Mouse (Mus musculus): ENCODE measurements around the gene Cfap45.
A peak's percentile ranks its signal among the peaks of the same experiment; 100 is the strongest.

Cfap45 gene

GRCm38 (mm10) chr1:172520576-172521440, at the start of gene Cfap45:
Gene Cfap45, plus strand, starts transcription at chr1:172520801.
- no peak for DNase-seq (ENCODE audit: low read depth, low spot score)

GRCm38 (mm10) chr1:172472909-172473308, 47.7 kb upstream of the Cfap45 start:
- no peak for DNase-seq (ENCODE audit: low read depth, low spot score)

GRCm38 (mm10) chr1:172474196-172474595, 46.4 kb upstream of the Cfap45 start:
- no peak for DNase-seq (ENCODE audit: low read depth, low spot score)

- DNase-seq (ENCODE audit: low read depth, low spot score) = no peak
Measured at GRCm38 (mm10) chr1:172475054-172475741, 45.4 kb upstream of the Cfap45 start, which contains the start of gene Slamf9. Gene Slamf9, plus strand, starts transcription at chr1:172475358.

- no peak for DNase-seq (ENCODE audit: low read depth, low spot score)
Measured at GRCm38 (mm10) chr1:172478020-172478419, 42.6 kb upstream of the Cfap45 start.

- no peak for DNase-seq (ENCODE audit: low read depth, low spot score)
Measured at GRCm38 (mm10) chr1:172480376-172480775, 40.2 kb upstream of the Cfap45 start.

GRCm38 (mm10) chr1:172481111-172481510, 39.5 kb upstream of the Cfap45 start:
- no peak for DNase-seq (ENCODE audit: low read depth, low spot score)

- DNase-seq (ENCODE audit: low read depth, low spot score) = peak; percentile 89
Measured at GRCm38 (mm10) chr1:172481540-172482280, 38.9 kb upstream of the Cfap45 start, which contains the start of gene Igsf9. Gene Igsf9, plus strand, starts transcription at chr1:172481788.

- DNase-seq (ENCODE audit: low read depth, low spot score) = no peak
Measured at GRCm38 (mm10) chr1:172482518-172483360, 37.9 kb upstream of the Cfap45 start.

GRCm38 (mm10) chr1:172483361-172483660, 37.3 kb upstream of the Cfap45 start:
- no peak for DNase-seq (ENCODE audit: low read depth, low spot score)

- DNase-seq (ENCODE audit: low read depth, low spot score) = no peak
Measured at GRCm38 (mm10) chr1:172484236-172484635, 36.4 kb upstream of the Cfap45 start.

GRCm38 (mm10) chr1:172484671-172485070, 35.9 kb upstream of the Cfap45 start:
- DNase-seq (ENCODE audit: low read depth, low spot score) = no peak

GRCm38 (mm10) chr1:172485821-172486220, 34.8 kb upstream of the Cfap45 start:
- no peak for DNase-seq (ENCODE audit: low read depth, low spot score)

- no peak for DNase-seq (ENCODE audit: low read depth, low spot score)
Measured at GRCm38 (mm10) chr1:172486236-172486635, 34.4 kb upstream of the Cfap45 start.

GRCm38 (mm10) chr1:172486651-172487050, 34.0 kb upstream of the Cfap45 start:
- no peak for DNase-seq (ENCODE audit: low read depth, low spot score)

GRCm38 (mm10) chr1:172487859-172488258, 32.7 kb upstream of the Cfap45 start:
- no peak for DNase-seq (ENCODE audit: low read depth, low spot score)

- peak; percentile 68 for DNase-seq (ENCODE audit: low read depth, low spot score)
Measured at GRCm38 (mm10) chr1:172488831-172489230, 31.8 kb upstream of the Cfap45 start.

GRCm38 (mm10) chr1:172489585-172490250, 30.9 kb upstream of the Cfap45 start:
- no peak for DNase-seq (ENCODE audit: low read depth, low spot score)

- DNase-seq (ENCODE audit: low read depth, low spot score) = peak; percentile 61
Measured at GRCm38 (mm10) chr1:172490261-172490661, 30.3 kb upstream of the Cfap45 start.

GRCm38 (mm10) chr1:172492047-172492446, 28.6 kb upstream of the Cfap45 start:
- DNase-seq (ENCODE audit: low read depth, low spot score) = no peak

GRCm38 (mm10) chr1:172493516-172493915, 27.1 kb upstream of the Cfap45 start:
- no peak for DNase-seq (ENCODE audit: low read depth, low spot score)

Measured in retina, adult 2 months (tissue).